Mouse (Mus musculus) kidney, adult 11 months (tissue): ENCODE measurements around the gene Pik3r6.
A peak's percentile ranks its signal among the peaks of the same experiment; 100 is the strongest.

Source experiments
- DNase-seq: peaks from one replicate; pipeline ENCODE4 v3.0.0; 2022

Gene Pik3r6

DNA sequence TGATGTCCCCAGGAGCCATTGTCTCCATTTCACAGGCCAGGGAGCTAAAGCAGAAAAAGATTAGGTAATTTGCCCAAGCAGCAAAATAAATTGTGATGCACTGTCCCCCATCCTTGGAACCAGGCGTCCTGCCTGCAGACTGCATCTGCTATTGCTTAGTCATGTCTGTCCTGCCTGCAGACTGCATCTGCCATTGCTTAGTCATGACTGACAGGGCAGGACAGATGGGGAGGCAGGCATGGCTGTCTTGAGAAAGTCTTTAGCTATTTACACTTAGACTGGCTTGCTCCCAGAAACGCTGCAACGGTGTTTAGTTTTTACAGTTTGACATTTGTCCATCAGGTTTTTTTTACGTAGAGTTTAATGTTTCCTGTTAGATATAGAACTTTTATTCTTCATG, 33.6 kb downstream of the Pik3r6 start:
- DNase-seq: no peak

DNA sequence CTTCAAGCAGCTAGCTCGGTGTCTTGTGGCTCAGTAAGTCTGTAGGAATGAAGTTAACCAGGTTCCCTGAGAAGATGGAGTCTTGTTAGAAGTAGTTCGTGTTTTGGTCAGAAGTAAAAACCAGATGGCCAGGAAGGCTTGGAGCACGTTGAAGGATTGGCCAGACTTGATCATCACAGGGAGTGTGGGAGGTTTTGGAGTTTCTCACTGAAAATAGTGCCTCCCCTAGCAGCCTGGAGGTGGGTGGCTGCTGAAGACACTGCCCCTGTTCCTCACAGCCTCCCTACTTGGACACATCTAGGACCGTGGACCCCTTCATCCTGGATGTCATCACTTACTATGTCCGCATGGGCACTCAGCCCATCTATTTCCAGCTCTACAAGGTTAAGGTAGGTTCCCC, 36.8 kb downstream of the Pik3r6 start:
- DNase-seq: no peak

DNA sequence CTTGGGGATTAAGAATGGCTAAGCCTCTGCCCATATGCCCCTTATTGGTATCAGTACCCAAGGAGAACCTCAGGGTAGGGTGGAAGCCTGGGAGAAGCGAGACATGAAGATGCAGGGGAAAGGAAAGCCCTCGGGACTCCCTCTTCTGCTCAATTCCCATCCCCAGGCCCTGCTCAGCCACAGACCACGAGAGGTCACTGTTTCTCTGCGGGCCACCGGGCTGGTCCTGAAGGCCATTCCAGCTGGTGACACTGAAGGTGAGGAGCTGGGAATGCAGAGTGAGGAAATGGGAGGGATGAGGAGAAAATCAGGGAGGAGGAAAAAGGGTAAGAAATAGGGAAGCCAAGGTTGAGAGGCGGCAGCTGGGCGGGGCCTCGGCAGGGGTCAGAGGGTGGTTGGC, 41.7 kb downstream of the Pik3r6 start:
- DNase-seq: no peak

DNA sequence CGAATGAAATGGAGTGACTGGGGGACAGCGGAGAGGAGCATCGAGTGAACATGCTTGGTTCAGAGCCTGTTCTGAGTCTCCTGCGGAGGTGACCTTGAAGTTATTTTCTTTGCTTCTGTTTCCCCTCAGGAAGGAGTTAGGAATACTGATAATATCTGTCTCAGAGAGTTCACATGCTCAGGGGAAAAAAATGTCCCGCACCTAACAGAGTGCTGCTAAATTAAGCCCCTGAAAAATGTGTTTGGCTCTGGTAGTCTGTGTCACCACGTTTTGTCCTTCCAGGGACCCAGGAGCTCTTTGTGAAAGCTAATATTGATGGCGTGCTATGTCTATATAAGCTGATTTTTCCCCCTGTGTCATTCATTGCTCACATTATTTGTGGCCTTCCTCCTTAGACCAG, 42.4 kb downstream of the Pik3r6 start:
- DNase-seq: no peak

DNA sequence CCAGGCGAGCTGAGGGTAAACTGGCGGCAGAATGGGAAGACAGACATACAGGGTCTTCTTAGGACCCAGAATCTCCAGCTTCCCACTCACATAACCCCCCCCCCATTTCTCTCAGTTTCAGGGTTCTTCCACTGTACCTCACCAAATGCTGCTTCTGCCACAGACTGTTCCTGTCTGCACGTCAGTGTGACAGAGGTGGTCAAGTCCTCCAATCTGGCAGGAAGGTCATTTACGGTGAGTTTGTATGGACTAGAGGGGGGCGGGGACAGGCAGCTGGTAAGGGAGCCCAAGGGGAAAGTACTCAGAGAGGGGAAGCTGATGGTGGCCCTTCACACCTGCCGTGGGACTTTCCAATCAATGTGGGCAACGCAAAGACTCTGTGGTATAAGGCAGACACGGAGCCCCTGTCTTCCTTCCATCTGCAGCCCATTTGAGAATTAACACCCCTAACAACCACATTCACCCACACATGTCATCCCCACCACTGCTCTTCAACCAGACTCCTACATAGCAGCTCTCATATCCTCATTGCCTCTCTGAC, 42.9 kb downstream of the Pik3r6 start:
- DNase-seq: no peak

DNA sequence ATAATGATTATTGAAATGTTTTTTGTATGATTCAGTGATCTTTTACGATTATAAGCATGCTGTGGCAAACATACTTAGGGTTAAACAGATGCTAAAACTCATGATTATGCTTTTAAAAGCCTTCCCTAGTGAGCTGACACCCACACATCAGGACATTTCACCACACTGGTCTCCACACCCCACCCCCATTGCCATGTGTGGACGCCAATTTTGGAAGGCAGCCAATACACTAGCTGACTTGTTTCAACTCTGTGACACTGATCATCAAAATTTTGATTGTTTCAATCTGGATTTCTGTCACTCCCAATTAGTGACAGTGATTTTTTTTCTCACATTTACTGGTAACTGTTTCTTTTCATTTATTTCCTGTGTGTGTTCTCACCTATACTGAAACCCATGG, 44.7 kb downstream of the Pik3r6 start:
- no peak for DNase-seq

DNA sequence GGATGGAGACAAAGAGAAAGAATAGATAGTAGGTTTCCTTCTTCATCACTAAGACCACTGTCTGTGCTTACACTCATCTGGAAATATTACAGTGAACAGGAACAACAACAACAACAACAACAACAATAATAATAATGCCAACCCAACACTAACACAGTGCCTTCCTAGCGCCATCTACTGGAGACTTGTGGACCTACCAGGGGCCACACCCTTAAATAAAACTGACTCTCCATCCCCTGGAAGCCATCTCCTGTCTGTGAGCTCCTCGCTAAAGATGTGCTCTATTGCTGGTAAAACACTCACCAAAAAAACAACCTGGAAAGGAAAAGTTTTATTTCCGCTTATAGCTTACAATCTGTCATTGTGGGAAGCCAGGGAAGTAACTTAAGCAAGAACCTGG, 46.8 kb downstream of the Pik3r6 start:
- no peak for DNase-seq

DNA sequence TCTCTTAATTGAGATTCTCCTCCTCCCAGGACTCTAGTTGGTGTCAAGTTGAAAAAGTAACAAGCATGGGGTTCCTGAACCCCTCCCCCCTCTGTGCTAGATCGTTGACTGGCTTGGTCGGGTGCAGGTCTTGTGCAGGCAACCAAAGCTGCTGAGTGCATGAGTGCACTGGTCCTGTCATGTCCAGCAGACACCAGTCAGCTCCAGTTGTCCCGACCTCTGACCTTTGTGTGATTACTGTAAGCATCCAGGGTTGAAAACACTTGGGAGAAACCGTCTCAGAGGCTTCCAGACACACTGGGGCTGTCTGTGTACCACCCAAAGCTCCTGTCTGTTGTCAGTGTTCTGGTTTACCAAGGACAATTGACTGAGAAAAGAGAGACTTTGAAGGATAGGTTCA, 47.5 kb downstream of the Pik3r6 start:
- no peak for DNase-seq

DNA sequence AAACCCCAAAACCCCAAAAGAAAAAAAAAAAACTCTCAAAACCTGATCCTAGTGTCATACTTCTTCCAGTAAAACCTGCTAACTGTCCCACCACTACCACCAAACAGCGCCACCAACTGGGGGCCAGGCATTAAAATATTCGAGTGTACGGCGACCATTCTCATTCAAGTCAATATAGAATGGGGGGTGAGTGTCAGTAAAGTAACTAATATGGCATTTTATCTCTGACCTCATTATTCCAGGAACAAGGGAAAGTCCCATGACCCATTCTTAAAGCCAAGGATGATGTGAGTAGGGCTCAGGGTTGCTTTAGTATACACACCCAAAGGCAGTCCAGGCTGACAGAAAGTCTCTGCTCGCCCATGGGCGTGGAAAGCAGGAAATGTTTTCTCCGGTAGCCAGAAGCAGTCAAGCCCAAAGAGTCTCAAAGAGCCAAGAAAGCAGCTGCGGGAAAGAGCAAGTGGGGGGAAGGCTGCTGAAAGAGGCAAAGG, 51.2 kb downstream of the Pik3r6 start:
- no peak for DNase-seq

DNA sequence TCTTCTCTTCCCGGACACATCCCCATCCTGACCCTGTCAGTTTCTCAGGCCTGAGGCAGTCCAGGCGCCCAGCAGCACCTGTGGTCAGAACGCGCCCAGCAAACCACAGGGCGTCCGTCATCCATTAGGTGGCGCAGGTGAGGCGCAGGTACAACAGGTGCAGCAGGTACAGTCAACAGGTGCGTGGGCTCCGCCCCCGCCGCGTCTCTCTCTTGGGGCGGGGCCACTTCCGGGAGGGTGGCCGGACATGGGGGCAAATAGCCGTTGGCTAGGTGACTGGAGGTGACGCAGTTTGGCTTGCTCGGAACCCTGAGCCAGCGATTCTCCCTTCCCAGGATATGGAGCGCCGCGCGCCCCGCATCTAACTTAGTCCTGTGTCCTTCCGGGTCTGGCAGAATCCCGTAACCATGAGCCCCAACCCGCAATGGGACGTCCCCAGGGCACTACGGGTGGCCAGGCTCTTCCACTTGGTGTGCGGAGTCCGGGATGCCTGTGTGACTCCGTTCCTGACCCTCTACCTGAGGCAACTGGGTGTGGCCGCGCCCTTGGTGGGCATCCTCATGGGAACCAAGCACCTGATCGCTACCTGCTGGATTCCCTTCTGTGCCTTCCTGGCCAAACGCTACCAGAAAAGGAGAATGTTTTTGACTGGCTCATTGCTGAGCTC, 53.2 kb downstream of the Pik3r6 start, which contains the start of gene Mfsd6l:
Gene Mfsd6l, plus strand, starts transcription at position 269 of the 667 bp plus-strand sequence.
- DNase-seq: peak; percentile 87

DNA sequence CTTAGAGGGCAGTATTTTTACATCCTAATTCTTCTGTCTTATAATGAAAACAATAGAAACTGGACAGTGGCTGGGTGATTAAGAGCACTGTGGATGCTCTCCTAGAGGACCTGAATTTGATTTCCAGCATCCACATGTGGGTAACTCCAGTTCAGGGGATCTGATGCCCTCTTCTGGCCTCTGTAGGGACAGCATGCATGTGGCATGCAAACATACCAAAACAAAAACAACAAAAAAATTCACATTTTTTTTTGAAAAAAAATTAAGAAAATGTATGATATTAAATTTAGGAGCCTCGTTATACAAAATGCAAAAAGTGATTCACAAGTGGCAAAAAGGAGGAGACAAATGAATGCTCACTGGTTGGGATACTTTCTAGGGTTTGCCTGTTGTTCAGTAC, 56.7 kb downstream of the Pik3r6 start:
- DNase-seq: no peak

DNA sequence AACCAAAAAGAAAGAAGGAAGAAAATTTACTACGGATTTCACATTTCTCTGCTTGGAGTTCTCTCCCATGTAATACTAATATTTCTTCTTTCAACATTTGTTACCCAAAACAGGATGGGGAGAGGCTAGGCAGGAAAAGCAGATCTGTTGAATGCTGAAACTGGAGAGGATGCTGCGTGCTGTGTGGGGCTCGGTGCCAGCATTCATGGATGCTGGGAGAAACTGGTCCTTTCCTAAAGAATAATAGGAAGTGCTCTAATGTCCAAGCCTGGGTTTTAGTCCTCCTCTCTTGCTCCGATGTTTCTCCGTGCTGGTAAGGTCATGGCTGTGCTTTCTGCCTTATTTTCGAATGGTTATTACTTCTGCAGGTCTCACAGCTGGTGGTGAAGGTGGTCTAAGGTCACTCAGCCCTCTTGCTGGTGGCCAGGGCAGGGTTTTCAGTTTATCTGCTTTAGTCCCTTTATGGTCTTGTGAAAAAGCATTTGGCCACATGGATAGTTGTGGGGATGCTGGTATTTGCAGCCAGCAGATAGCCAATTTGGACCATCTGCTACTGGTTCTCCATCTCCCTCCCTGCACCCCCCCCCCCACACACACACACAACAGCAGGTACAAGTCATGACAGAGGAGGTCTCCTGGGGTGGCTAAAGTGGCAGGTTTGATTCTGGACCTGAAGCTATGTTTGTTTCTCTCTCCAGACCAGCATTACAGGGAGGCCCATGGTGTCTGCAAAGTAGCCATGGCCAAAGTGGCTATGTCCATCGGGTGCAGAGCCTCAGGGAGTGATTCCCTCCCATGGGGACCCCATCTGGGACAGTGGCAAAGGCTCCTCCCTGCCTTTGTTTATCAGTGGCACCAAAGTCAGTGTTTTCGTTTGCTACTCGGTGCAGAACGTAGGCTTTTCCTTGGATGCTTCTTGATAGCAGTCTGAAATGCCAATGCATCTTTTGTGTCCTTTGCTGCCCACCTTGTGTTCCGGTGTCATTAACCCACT, 59.4 kb downstream of the Pik3r6 start:
- no peak for DNase-seq

DNA sequence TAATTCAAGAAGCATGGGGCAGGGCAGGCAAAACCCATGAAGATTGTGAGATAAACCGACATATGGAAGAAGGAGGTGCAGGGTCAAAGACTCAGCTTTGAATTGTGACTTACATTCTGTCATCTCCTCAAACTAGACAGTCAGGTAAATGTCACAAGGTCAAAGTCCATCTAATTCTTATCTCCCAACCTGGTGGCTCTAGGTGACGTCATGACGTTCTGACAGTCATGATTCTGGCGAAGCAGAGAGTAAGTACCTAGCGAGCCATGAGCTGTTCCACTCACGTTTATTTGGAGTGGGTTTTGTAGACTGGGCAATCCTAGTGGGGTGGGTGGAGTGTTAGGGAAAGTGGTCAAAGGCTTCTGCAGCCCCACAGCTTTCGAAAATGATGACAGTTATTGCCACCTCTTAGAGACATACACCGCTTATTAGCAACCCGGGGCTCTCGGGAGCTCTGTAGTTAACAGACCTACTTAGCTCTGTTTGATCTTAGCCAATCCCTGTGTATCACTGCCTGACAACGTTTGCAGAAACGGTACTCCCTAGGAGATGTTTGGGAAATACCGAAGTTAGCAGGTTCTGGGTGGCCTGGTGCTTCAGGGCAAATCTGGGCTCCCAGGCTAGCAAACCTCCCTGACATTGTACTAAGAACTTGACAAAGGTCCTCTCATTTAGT, 61.7 kb downstream of the Pik3r6 start:
- no peak for DNase-seq

DNA sequence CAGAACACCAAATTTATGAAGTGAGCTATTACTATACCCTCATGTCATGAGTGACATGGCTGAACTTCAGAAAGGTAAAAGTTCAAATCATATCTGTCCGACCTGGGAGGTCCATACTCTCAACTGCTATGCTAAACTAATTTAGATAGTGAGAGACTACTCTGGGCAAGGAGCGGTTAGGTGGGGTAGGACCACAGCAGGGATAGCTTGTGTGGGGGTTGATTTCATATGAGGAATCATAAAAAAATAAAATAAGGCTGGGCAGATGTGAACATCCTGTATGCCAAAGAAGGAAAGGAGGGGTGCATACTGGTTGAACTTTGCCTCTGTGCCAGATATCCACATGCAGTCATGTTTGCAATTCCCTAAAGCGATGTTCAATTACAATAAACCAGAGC, 62.2 kb downstream of the Pik3r6 start:
- no peak for DNase-seq

DNA sequence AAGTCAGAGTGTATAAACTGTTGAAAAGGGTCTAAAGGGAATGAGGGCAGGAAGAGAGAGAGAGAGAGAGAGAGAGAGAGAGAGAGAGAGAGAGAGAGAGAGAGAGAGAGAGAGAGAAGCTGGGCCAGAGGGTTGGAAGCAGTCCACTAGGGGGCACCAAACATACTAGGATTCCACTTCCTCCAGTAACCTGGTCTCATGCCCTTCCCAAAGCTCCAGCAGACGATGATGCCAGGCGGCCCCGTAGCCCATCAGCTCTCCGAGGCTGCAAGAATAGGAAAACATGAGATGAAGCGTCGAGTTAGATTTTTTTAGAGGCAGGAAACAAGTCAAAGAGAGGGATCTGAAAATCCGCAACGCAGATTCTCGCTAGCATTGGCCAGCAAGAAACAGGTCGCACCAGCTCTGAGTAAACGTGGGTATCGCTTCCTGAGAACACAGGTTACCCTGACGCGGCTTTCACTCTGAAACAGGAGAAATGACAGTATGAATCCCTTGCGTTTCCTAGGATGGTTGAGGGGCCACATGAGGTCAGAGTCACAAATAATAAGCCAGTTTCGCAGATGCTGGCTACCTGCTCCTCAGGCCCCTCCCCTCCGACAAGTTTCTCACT, 63.7 kb downstream of the Pik3r6 start:
- peak; percentile 48 for DNase-seq

DNA sequence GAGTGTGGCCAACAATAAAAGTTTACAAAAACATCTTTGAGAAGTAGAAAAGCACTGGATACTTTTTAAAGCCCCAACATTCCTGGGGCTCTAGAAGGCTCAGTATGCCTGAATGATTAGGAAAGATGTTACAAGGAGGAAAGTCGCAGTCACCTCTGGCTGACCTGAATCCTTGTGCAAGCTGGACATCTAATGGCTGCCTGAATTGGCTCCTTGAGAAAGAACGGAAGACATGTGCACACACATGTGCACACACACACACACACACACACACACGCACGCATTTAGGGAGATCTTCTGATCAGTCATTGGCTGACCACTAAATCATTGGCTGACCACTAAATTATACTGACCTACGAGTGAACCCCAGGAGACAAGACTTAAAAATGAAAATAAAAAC, 68.0 kb downstream of the Pik3r6 start:
- DNase-seq: no peak

DNA sequence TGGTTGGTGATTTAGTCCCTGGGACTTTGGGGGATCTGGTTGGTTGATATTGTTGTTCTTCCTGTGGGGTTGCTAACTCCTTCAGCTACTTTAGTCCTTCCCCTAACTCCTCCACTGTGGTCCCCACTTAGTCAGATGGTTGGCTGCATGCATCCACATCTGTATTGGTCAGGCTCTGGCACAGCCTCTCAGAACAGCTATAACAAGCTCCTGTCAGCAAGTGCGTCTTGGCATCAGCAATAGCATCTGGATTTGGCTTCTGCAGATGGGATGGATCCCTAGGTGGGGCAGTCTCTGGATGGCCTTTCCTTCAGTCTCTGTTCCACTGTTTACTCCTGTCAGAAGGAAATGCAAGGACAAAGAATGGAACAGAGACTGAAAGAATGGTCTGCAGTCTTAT, 74.3 kb downstream of the Pik3r6 start:
- DNase-seq: no peak

DNA sequence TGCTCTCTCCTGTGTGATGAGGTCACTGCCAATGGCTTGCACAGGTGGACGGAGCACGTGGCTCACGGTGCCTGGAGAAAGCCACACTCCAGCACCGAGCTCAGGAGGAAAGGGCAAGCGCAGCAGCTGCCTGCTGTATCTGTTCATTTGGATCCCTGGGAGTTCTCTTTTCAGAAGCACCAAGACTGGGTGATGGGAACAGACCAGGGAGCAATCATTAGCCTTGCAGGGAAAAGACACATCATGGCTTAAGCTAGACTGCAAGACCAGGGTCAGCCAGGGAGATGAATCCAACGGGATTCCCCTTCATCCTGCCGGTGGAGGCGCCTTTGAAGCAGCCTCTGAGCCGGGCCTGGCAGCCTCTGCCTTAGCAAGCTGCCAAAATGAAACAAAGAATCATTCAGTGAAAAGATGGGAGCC, 76.7 kb downstream of the Pik3r6 start:
- no peak for DNase-seq

DNA sequence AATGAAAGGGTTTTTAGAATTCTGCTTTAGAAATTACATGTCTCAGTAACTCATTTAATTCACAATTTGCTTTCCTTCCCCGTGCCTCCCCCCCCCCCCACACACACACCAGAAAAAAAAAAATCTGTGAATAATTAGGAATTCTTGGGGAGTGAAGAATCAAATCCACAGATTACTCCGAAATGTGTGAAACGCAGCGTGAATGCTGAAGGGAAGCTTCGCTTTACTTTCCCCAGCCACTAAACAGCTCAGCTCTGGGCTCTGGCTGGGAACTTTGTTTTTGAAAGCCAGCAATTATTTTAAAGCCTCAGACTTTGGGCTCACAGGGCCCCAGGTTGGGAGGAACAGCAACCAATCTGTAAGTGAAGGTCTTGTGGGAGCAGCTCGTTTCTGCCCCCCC, 77.7 kb downstream of the Pik3r6 start:
- DNase-seq: no peak

DNA sequence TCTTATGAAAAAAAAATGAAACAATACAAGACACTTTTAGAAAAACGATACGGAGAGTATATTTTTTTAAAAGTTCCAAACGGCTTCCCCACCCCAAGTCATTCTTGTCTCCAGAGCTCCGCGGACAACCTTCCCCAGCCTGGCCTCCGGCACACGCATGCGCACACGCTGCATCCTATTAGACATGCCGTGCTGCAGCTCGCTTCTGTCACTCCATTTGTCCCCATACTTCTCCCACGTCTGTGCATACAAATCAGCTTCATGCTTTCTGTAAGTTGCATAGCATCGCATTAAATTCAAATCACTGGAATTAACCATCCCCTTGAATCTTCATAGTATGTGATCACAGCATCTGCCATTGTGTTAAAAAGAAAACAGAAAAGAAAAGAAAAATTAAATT, 80.4 kb downstream of the Pik3r6 start:
- no peak for DNase-seq

DNA sequence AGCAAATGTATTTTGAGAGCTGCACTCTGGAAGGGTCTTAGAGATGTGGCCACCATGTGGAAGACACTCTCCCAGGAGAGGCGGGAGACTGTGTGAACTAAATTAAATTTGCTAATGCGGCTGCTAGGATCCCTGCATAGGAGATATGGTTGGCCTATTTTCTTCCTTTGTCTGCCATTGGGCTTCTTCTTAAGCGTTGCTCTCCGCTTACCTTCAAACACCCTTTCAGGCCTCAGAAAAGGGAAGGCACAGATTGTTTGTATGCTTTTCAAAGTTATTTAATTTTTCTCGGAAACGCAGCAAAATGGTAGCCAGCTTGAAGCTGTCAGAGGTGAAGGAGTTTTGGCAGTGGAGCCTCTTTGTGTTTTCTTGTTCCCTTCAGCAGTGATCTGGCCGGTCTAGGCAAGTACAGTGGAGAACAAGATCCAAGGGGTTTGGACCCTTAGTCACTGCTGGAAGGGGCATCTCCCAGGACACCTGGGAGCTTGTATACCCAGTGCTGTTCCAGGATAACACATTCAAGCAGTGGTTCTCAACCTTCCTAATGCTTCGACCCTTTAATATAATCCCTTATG, 81.2 kb downstream of the Pik3r6 start:
- DNase-seq: no peak

DNA sequence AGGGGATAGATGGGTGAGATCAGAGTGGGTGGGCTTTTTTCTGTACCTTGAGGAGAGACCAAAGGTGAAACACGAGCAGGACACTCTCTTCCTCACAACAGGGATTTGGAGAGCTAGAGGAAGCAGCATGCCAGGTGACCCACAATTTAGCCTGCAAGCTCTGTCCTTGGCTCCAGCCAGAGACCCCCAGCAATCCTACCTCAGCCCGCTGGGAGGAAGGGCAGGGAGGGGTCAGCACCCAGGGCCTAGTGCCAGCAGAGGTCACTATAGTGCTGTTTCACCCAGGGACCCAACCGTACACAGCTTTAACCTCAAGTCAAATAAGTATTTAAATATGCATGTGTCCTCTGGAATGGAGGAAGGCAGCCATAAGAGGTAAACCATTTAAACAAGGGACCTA, 83.1 kb downstream of the Pik3r6 start:
- DNase-seq: no peak
